Mouse (Mus musculus): ENCODE results near the gene Drd4.

The Drd4 gene

GRCm38 (mm10) chr7:141335044-141335579 is 43.3 kb downstream of the Drd4 start:
- no peak for DNase-seq (ENCODE audit: low read depth)

GRCm38 (mm10) chr7:141335682-141336081 is 43.9 kb downstream of the Drd4 start:
- no peak for DNase-seq (ENCODE audit: low read depth)

GRCm38 (mm10) chr7:141336296-141336695 is 44.5 kb downstream of the Drd4 start:
- DNase-seq (ENCODE audit: low read depth) = no peak

- DNase-seq (ENCODE audit: low read depth) = no peak
Observed at GRCm38 (mm10) chr7:141337716-141338416, 46.1 kb downstream of the Drd4 start.

GRCm38 (mm10) chr7:141338576-141339131 is 46.8 kb downstream of the Drd4 start, which contains the start of gene Eps8l2:
TSS of gene Eps8l2 (plus strand) at chr7:141338880.
- peak; percentile 28 for DNase-seq (ENCODE audit: low read depth)

GRCm38 (mm10) chr7:141339215-141339920 is 47.6 kb downstream of the Drd4 start:
- no peak for DNase-seq (ENCODE audit: low read depth)

- no peak for DNase-seq (ENCODE audit: low read depth)
Observed at GRCm38 (mm10) chr7:141340023-141340422, 48.2 kb downstream of the Drd4 start.

GRCm38 (mm10) chr7:141340476-141340875 is 48.7 kb downstream of the Drd4 start:
- DNase-seq (ENCODE audit: low read depth) = no peak

- no peak for DNase-seq (ENCODE audit: low read depth)
Observed at GRCm38 (mm10) chr7:141341689-141342226, 50.0 kb downstream of the Drd4 start.

GRCm38 (mm10) chr7:141343230-141343629 is 51.4 kb downstream of the Drd4 start:
- no peak for DNase-seq (ENCODE audit: low read depth)

- DNase-seq (ENCODE audit: low read depth) = no peak
Observed at GRCm38 (mm10) chr7:141343696-141344095, 51.9 kb downstream of the Drd4 start.

GRCm38 (mm10) chr7:141344787-141345186 is 53.0 kb downstream of the Drd4 start:
- no peak for DNase-seq (ENCODE audit: low read depth)

Data from c-Kit-positive CD71-positive TER-119-negative erythroid progenitor cells, embryonic 14.5 days (primary cell).